In the genomic region with DNA sequence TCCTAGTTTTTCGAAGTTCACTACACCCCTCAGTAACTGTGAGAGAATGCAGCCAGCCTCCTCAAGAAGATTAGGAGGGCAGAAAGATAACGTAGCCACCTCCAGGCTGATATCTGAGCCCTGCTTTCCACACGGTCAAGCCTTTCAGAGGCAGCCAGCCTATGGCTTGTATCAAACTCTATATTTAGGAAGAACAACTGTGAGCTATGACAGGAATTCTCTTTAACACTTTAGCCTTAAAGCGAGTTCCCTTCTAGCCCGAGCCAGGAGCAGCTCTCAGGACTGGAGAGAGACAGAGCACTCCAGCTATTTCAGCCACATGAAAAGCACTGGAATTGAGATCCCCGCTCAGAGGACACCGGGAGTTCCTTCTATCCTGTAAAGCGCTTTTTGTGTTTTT, we compare ENCODE assay signal across 15 mouse cellular contexts. TPM values are rescaled to one million over a fixed set of nuclear protein-coding genes. Genes with fewer than 3 reads are reported as not detected.
A peak's percentile ranks its signal among the peaks of the same experiment; 100 is the strongest.
DNase-seq lines count a peak whose midpoint lies in the region; ATAC-seq and TF ChIP-seq lines count a peak whose summit lies in the region.
"Had no signal": no experiment of that assay in that cellular context is flagged by ENCODE, and none has a peak within 500 bp of the region (broad histone marks: within the 10 kb centered on the region; RNA-seq: fewer than 3 reads in every experiment).

A gene (plus strand): TSS at position 49 of the 400 bp plus-strand sequence.

- no peak for TF ChIP-seq CTCF in gastrocnemius, adult 2 months (IDR thresholded peaks at IDR 0.05)

- no peak for DNase-seq in limb, embryonic 10.5 days (ENCODE audit: low spot score)
- DNase-seq in gastrocnemius, adult 2 months = peak; percentile 29
- DNase-seq: left cerebral cortex, postnatal 4 days; lung, postnatal 36 days; thymus, adult 18-20 months had no signal

- H3K9me3 ChIP-seq in limb, embryonic 13.5 days = no peaks in the 10 kb centered on the region
- no peaks in the 10 kb centered on the region for H3K9me3 ChIP-seq in limb, embryonic 10.5 days (replicated peaks)
- no peaks in the 10 kb centered on the region for H3K9me3 ChIP-seq in heart, embryonic 11.5 days (replicated peaks; ENCODE audit: control insufficient read depth, low read length)
- H3K9me3 ChIP-seq in limb, embryonic 15.5 days = no peaks in the 10 kb centered on the region
- H3K9me3 ChIP-seq: embryonic facial prominence, embryonic 12.5 days; G1E had no signal

- 51% methylated on average over 8 of the region's 8 CpGs for WGBS in limb, embryonic 13.5 days
- WGBS in limb, embryonic 10.5 days = 60% methylated on average over 8 of the region's 8 CpGs
- WGBS in heart, embryonic 11.5 days (ENCODE audit: insufficient replicate concordance) = 30% methylated on average over 8 of the region's 8 CpGs
- WGBS in limb, embryonic 15.5 days = 55% methylated on average over 8 of the region's 8 CpGs

- peaks cover 5% of the 10 kb centered on the region; the same call in 1 of the 2 replicates for H3K27me3 ChIP-seq in limb, embryonic 13.5 days
- peaks cover 63% of the 10 kb centered on the region for H3K27me3 ChIP-seq in limb, embryonic 10.5 days (ENCODE audit: low read depth, poor library complexity, severe bottlenecking)
- H3K27me3 ChIP-seq in heart, embryonic 11.5 days (ENCODE audit: control insufficient read depth, insufficient read depth, low read length) = no peaks in the 10 kb centered on the region
- H3K27me3 ChIP-seq in limb, embryonic 15.5 days = no peaks in the 10 kb centered on the region
- H3K27me3 ChIP-seq: embryonic facial prominence, embryonic 12.5 days had no signal

- H3K4me1 ChIP-seq in limb, embryonic 13.5 days = no peaks in the 10 kb centered on the region
- no peaks in the 10 kb centered on the region for H3K4me1 ChIP-seq in limb, embryonic 10.5 days
- H3K4me1 ChIP-seq in heart, embryonic 11.5 days (ENCODE audit: control insufficient read depth, insufficient read depth, low read length) = no peaks in the 10 kb centered on the region
- no peaks in the 10 kb centered on the region for H3K4me1 ChIP-seq in limb, embryonic 15.5 days
- H3K4me1 ChIP-seq: embryonic facial prominence, embryonic 12.5 days had no signal

- ATAC-seq in limb, embryonic 13.5 days (ENCODE audit: low FRiP score, low read depth) = no peak
- ATAC-seq in heart, embryonic 11.5 days (replicated peaks; ENCODE audit: insufficient number of reproducible peaks, low FRiP score, low TSS enrichment) = peak; percentile 67; the same call in 1 of the 2 replicates
- ATAC-seq in limb, embryonic 15.5 days (ENCODE audit: insufficient number of reproducible peaks, low FRiP score, low TSS enrichment, low read depth) = no peak
- ATAC-seq in megakaryocyte-erythroid progenitor cell, adult 5-6 weeks (replicated peaks; ENCODE audit: low FRiP score, low TSS enrichment, poor library complexity, severe bottlenecking) = no peak
- no peak for ATAC-seq in cerebellum, adult (ENCODE audit: insufficient number of reproducible peaks, low FRiP score, low TSS enrichment)
- ATAC-seq in megakaryocyte, adult 5-6 weeks (ENCODE audit: poor library complexity, severe bottlenecking) = no peak
- ATAC-seq: intestine, postnatal 0 days had no signal

- intact Hi-C loops in gastrocnemius, adult 2 months (cut with DNase I) = no loop called here

- H3K4me3 ChIP-seq in limb, embryonic 13.5 days = no peak within 1 kb of the TSS
- H3K4me3 ChIP-seq in limb, embryonic 10.5 days = no peak within 1 kb of the TSS
- H3K4me3 ChIP-seq in gastrocnemius, adult 2 months = peak within 1 kb of the TSS; percentile 66
- H3K4me3 ChIP-seq in heart, embryonic 11.5 days (ENCODE audit: low read depth, low read length) = peak within 1 kb of the TSS; percentile 42
- no peak within 1 kb of the TSS for H3K4me3 ChIP-seq in limb, embryonic 15.5 days
- H3K4me3 ChIP-seq: embryonic facial prominence, embryonic 12.5 days; layer of hippocampus, adult 2 months had no signal

- no peak within 1 kb of the TSS for H3K4me2 ChIP-seq in limb, embryonic 13.5 days (replicated peaks)
- peak within 1 kb of the TSS; percentile 41 for H3K4me2 ChIP-seq in heart, embryonic 11.5 days
- no peak within 1 kb of the TSS for H3K4me2 ChIP-seq in limb, embryonic 15.5 days
- H3K4me2 ChIP-seq: embryonic facial prominence, embryonic 12.5 days had no signal

- no peaks in the 10 kb centered on the region for H3K36me3 ChIP-seq in limb, embryonic 13.5 days
- no peaks in the 10 kb centered on the region for H3K36me3 ChIP-seq in limb, embryonic 10.5 days
- H3K36me3 ChIP-seq in heart, embryonic 11.5 days (ENCODE audit: control insufficient read depth, insufficient read depth, low read length) = no peaks in the 10 kb centered on the region
- no peaks in the 10 kb centered on the region for H3K36me3 ChIP-seq in limb, embryonic 15.5 days
- H3K36me3 ChIP-seq: embryonic facial prominence, embryonic 12.5 days; G1E had no signal

- H3K9ac ChIP-seq in limb, embryonic 13.5 days = no peak within 1 kb of the TSS
- peak within 1 kb of the TSS; percentile 69 for H3K9ac ChIP-seq in heart, embryonic 11.5 days (ENCODE audit: low read depth, low read length)
- no peak within 1 kb of the TSS for H3K9ac ChIP-seq in limb, embryonic 15.5 days
- H3K9ac ChIP-seq: embryonic facial prominence, embryonic 12.5 days had no signal

- no peak within 1 kb of the TSS for H3K27ac ChIP-seq in limb, embryonic 13.5 days
- no peak within 1 kb of the TSS for H3K27ac ChIP-seq in limb, embryonic 10.5 days
- H3K27ac ChIP-seq in gastrocnemius, adult 2 months = peak within 1 kb of the TSS; percentile 88
- peak within 1 kb of the TSS; percentile 92 for H3K27ac ChIP-seq in heart, embryonic 11.5 days (ENCODE audit: low read depth, low read length)
- no peak within 1 kb of the TSS for H3K27ac ChIP-seq in limb, embryonic 15.5 days
- H3K27ac ChIP-seq: embryonic facial prominence, embryonic 12.5 days; layer of hippocampus, adult 2 months had no signal

RNA-seq across cellular contexts. Expression of the gene that starts here (rescaled TPM):
- 21.1 and 22.2 TPM in 2 replicates for polyA plus RNA-seq in limb, embryonic 13.5 days (2015; fragmentation: Nextera tagmentation; extraction: Ambion mirVana)
- 0.26 and 0.48 TPM in 2 replicates for polyA plus RNA-seq in limb, embryonic 10.5 days (2016; fragmentation: Nextera tagmentation; extraction: Ambion mirVana)
- 100 to 1,000 TPM; 324 to 381 TPM for total RNA-seq in gastrocnemius, adult 2 months (2021)
- 707 and 731 TPM in 2 replicates for polyA plus RNA-seq in heart, embryonic 11.5 days (2014; fragmentation: Nextera tagmentation; extraction: Ambion mirVana)
- polyA plus RNA-seq in limb, embryonic 15.5 days (2015; fragmentation: Nextera tagmentation; extraction: Ambion mirVana) = 41.3 and 95.4 TPM in 2 replicates
- not detected in 2 replicates for total RNA-seq in megakaryocyte-erythroid progenitor cell, adult 5-6 weeks (2014; fragmentation: Nextera tagmentation)
- not detected in 2 replicates for total RNA-seq in megakaryocyte-erythroid progenitor cell, adult 5-6 weeks (2017)
- not detected in 2 replicates for total RNA-seq in megakaryocyte, adult 5-6 weeks (2015)
- not detected in 2 replicates for total RNA-seq in megakaryocyte, adult 5-6 weeks (2017)
- total RNA-seq: G1E; layer of hippocampus, adult 2 months; left cerebral cortex, postnatal 4 days had no signal
- polyA plus RNA-seq: G1E had no signal

Comparison
In these comparisons a context has a peak if more than half of its experiments do, and no peak if none do; other contexts are left out.
1. RNA of the gene that starts here (total RNA-seq): 324 to 381 TPM in gastrocnemius, adult 2 months; not detected in megakaryocyte-erythroid progenitor cell, adult 5-6 weeks and not detected in megakaryocyte, adult 5-6 weeks; every median in the first group is over 100 times any median in the second.
2. RNA of the gene that starts here (polyA plus RNA-seq): 707 to 731 TPM in heart, embryonic 11.5 days, 41.3 to 95.4 TPM in limb, embryonic 15.5 days and 21.1 to 22.2 TPM in limb, embryonic 13.5 days; 0.26 to 0.48 TPM in limb, embryonic 10.5 days; every median in the first group is over 10 times any median in the second.
3. H3K27ac ChIP-seq: peak in gastrocnemius, adult 2 months (single experiment) and heart, embryonic 11.5 days (single experiment); none in limb, embryonic 13.5 days (single experiment), limb, embryonic 10.5 days (single experiment) and limb, embryonic 15.5 days (single experiment).
4. H3K4me3 ChIP-seq: peak in gastrocnemius, adult 2 months (single experiment) and heart, embryonic 11.5 days (single experiment); none in limb, embryonic 13.5 days (single experiment), limb, embryonic 10.5 days (single experiment) and limb, embryonic 15.5 days (single experiment).